Mouse (Mus musculus): Measurements from ENCODE around the gene Pappa2. TPM values are rescaled to one million over a fixed set of nuclear protein-coding genes. Genes with fewer than 3 reads are reported as not detected.

Pappa2 gene
- total and polyA plus RNA-seq, 2 experiments: not detected

- Histone ChIP-seq H3K27ac (replicated peaks; ENCODE audit: insufficient read depth, low read depth, low read length) (peak overlapping the region; percentile 44; the same call in 1 of the 2 replicates), H3K79me2 (ENCODE audit: control insufficient read depth, insufficient read depth, low read length) (no peaks in the 10 kb centered on the region), H3K9ac (ENCODE audit: low read depth, low read length) (no peak overlapping the region), H3K36me3 (ENCODE audit: control insufficient read depth, insufficient read depth, low read length) (no peaks in the 10 kb centered on the region), H3K27me3 (ENCODE audit: control insufficient read depth, insufficient read depth, low read length) (no peaks in the 10 kb centered on the region), H3K4me1 (ENCODE audit: control insufficient read depth, insufficient read depth, low read length) (peaks cover 9% of the 10 kb centered on the region), H3K4me3 (ENCODE audit: insufficient read depth, low read depth, low read length) (no peak overlapping the region)
- no peak for TF ChIP-seq POLR2A (IDR thresholded peaks at IDR 0.05; ENCODE audit: extremely low read depth, insufficient read depth, low read length)
- TF ChIP-seq CTCF (IDR thresholded peaks at IDR 0.05; ENCODE audit: low read depth, low read length): no peak
- no peak for DNase-seq (ENCODE audit: extremely low read depth, low read depth, low spot score)
- WGBS: 59% methylated on average over 4 of the region's 4 CpGs
Measured at GRCm38 (mm10) chr1:158732868-158733496, 247.3 kb downstream of the Pappa2 start.

DNA sequence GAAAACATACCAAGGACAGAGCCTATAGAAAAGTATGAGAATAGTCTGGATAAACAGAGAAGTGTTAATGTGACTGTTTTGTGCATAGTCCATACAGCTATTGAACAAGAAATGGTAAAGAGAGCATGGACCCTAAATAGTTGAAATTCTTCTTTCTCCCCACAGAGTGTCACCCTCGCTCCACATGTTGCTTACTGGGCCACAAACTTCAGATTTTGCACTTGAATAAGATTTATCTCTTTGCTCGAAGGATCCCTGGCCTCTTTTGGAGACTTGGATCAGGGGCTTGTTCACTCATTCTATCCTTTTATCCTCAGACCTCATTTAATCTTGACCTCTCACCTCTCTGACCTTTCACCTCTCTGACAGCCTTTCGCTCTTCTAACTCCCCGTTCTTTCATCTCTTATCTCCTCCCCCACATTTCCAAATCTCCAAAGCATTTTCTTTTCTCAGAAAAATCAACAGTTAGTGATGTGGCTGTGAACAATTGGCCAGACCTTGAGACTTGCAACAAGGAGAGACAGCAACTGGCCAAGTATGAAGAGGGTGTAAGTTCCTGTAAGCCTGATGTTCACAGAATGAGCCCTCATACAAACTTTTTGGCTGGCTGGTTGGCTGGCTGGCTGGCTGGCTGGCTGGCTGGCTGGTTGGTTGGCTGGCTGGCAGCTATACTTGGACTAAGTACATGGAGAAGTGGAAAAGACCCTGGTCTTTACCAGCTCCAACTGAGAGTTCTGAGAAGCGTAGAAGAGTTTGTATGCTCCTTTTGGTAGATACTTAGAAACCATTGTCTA lies 266.8 kb downstream of the Pappa2 start:
- no peaks in the 10 kb centered on the region for H3K27me3 ChIP-seq (ENCODE audit: control insufficient read depth, insufficient read depth, low read length)
- H3K27ac ChIP-seq (replicated peaks; ENCODE audit: insufficient read depth, low read depth, low read length): no peak overlapping the region
- peaks cover 3% of the 10 kb centered on the region; the same call in 1 of the 2 replicates for H3K4me1 ChIP-seq (ENCODE audit: control insufficient read depth, insufficient read depth, low read length)
- no peak for TF ChIP-seq POLR2A (IDR thresholded peaks at IDR 0.05; ENCODE audit: extremely low read depth, insufficient read depth, low read length)
- TF ChIP-seq CTCF (IDR thresholded peaks at IDR 0.05; ENCODE audit: low read depth, low read length): peak; percentile 44; the same call in 1 of the 2 replicates
- H3K79me2 ChIP-seq (ENCODE audit: control insufficient read depth, insufficient read depth, low read length): no peaks in the 10 kb centered on the region
- H3K9ac ChIP-seq (ENCODE audit: low read depth, low read length): no peak overlapping the region
- peak; percentile 35 for DNase-seq (ENCODE audit: extremely low read depth, low read depth, low spot score)
- WGBS: 34% methylated on average over 5 of the region's 5 CpGs
- H3K4me3 ChIP-seq (ENCODE audit: insufficient read depth, low read depth, low read length): no peak overlapping the region
- H3K36me3 ChIP-seq (ENCODE audit: control insufficient read depth, insufficient read depth, low read length): no peaks in the 10 kb centered on the region

GRCm38 (mm10) chr1:158701336-158701735 lies 279.0 kb downstream of the Pappa2 start:
- no peak overlapping the region for H3K9ac ChIP-seq (ENCODE audit: low read depth, low read length)
- no peaks in the 10 kb centered on the region for H3K4me1 ChIP-seq (ENCODE audit: control insufficient read depth, insufficient read depth, low read length)
- H3K4me3 ChIP-seq (ENCODE audit: insufficient read depth, low read depth, low read length): no peak overlapping the region
- no peaks in the 10 kb centered on the region for H3K79me2 ChIP-seq (ENCODE audit: control insufficient read depth, insufficient read depth, low read length)
- H3K36me3 ChIP-seq (ENCODE audit: control insufficient read depth, insufficient read depth, low read length): no peaks in the 10 kb centered on the region
- TF ChIP-seq CTCF (IDR thresholded peaks at IDR 0.05; ENCODE audit: low read depth, low read length) (no peak), POLR2A (IDR thresholded peaks at IDR 0.05; ENCODE audit: extremely low read depth, insufficient read depth, low read length) (no peak)
- no peak overlapping the region for H3K27ac ChIP-seq (replicated peaks; ENCODE audit: insufficient read depth, low read depth, low read length)
- no peaks in the 10 kb centered on the region for H3K27me3 ChIP-seq (ENCODE audit: control insufficient read depth, insufficient read depth, low read length)
- no peak for DNase-seq (ENCODE audit: extremely low read depth, low read depth, low spot score)
- WGBS: 85% methylated on average over 1 of the region's 1 CpGs

DNA sequence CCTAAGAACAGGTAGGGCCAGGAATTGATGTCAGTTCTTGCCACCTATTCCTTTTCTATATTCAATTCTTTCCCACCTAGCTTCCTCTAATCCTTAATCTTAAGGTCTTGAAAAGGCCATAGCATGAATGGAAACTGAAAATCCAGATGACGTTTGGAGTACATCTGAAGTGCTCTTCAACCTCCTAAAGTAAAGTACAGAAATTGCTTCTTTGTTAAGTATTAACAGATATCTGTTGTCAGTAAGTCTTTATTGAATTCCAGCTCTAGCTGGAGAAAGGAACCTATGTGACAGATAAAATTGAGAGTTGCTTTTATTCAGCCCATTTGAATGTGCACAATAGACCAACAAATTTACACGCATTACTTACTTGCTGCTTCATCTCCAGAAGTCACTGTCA lies 280.1 kb downstream of the Pappa2 start:
- no peak for DNase-seq (ENCODE audit: extremely low read depth, low read depth, low spot score)
- Histone ChIP-seq H3K27me3 (ENCODE audit: control insufficient read depth, insufficient read depth, low read length) (no peaks in the 10 kb centered on the region), H3K79me2 (ENCODE audit: control insufficient read depth, insufficient read depth, low read length) (no peaks in the 10 kb centered on the region), H3K4me1 (ENCODE audit: control insufficient read depth, insufficient read depth, low read length) (no peaks in the 10 kb centered on the region), H3K27ac (replicated peaks; ENCODE audit: insufficient read depth, low read depth, low read length) (no peak overlapping the region), H3K36me3 (ENCODE audit: control insufficient read depth, insufficient read depth, low read length) (no peaks in the 10 kb centered on the region), H3K4me3 (ENCODE audit: insufficient read depth, low read depth, low read length) (no peak overlapping the region), H3K9ac (ENCODE audit: low read depth, low read length) (no peak overlapping the region)
- WGBS: 44% methylated on average over 2 of the region's 2 CpGs
- TF ChIP-seq POLR2A (IDR thresholded peaks at IDR 0.05; ENCODE audit: extremely low read depth, insufficient read depth, low read length) (no peak), CTCF (IDR thresholded peaks at IDR 0.05; ENCODE audit: low read depth, low read length) (no peak)

GRCm38 (mm10) chr1:158699276-158699675 lies 281.0 kb downstream of the Pappa2 start:
- TF ChIP-seq POLR2A (IDR thresholded peaks at IDR 0.05; ENCODE audit: extremely low read depth, insufficient read depth, low read length) (no peak), CTCF (IDR thresholded peaks at IDR 0.05; ENCODE audit: low read depth, low read length) (no peak)
- Histone ChIP-seq H3K9ac (ENCODE audit: low read depth, low read length) (no peak overlapping the region), H3K36me3 (ENCODE audit: control insufficient read depth, insufficient read depth, low read length) (no peaks in the 10 kb centered on the region), H3K4me1 (ENCODE audit: control insufficient read depth, insufficient read depth, low read length) (no peaks in the 10 kb centered on the region), H3K27ac (replicated peaks; ENCODE audit: insufficient read depth, low read depth, low read length) (no peak overlapping the region), H3K4me3 (ENCODE audit: insufficient read depth, low read depth, low read length) (no peak overlapping the region), H3K27me3 (ENCODE audit: control insufficient read depth, insufficient read depth, low read length) (no peaks in the 10 kb centered on the region), H3K79me2 (ENCODE audit: control insufficient read depth, insufficient read depth, low read length) (no peaks in the 10 kb centered on the region)
- 95% methylated on average over 2 of the region's 2 CpGs for WGBS
- no peak for DNase-seq (ENCODE audit: extremely low read depth, low read depth, low spot score)
